Mouse (Mus musculus) liver, adult 2 months (tissue): ENCODE measurements around the gene Cysrt1. TPM values are rescaled to one million over a fixed set of nuclear protein-coding genes. Genes with fewer than 3 reads are reported as not detected.

Experiments
- DNase-seq: peaks from one replicate; pipeline ENCODE4 v3.0.0-alpha.2; 2011; ENCODE audit warnings: low read depth, low spot score; ENCODE audit errors: extremely low read depth
- H3K27ac ChIP-seq: fragments of 200-500 bp; replicated peaks from 2 replicates; pipeline ENCODE4 v1.5.1; 2012; ENCODE audit warnings: low read depth, mild to moderate bottlenecking, control low read depth, inconsistent platforms, low read length; ENCODE audit not compliant: insufficient read depth
- H3K27me3 ChIP-seq: fragments of 200-500 bp; 2 replicates; pipeline ENCODE4 v1.6.1; 2012; ENCODE audit warnings: mild to moderate bottlenecking, moderate library complexity, low read length, inconsistent platforms; ENCODE audit not compliant: control insufficient read depth, insufficient read depth
- H3K36me3 ChIP-seq: fragments of 200-500 bp; 2 replicates; pipeline ENCODE4 v1.6.1; 2012; ENCODE audit warnings: low read length, inconsistent platforms; ENCODE audit not compliant: control insufficient read depth, insufficient read depth
- H3K4me1 ChIP-seq: fragments of 200-500 bp; 2 replicates; pipeline ENCODE4 v1.6.1; 2011; ENCODE audit warnings: low read length; ENCODE audit not compliant: control insufficient read depth, insufficient read depth
- H3K4me3 ChIP-seq: fragments of 200-500 bp; 2 replicates; pipeline ENCODE4 v1.5.1; 2011; ENCODE audit warnings: low read depth, mild to moderate bottlenecking, control low read depth, low read length, moderate library complexity; ENCODE audit not compliant: insufficient read depth
- H3K79me2 ChIP-seq: fragments of 200-500 bp; 2 replicates; pipeline ENCODE4 v1.6.1; 2012; ENCODE audit warnings: inconsistent platforms, mild to moderate bottlenecking, low read length, moderate library complexity; ENCODE audit not compliant: control insufficient read depth, insufficient read depth
- H3K9ac ChIP-seq: fragments of 200-500 bp; 2 replicates; pipeline ENCODE4 v1.6.1; 2012; ENCODE audit warnings: low read depth, mild to moderate bottlenecking, control low read depth, inconsistent platforms, low read length
- CTCF ChIP-seq: fragments of 200-500 bp; IDR thresholded peaks from 2 replicates; pipeline ENCODE4 v1.5.1; 2011; ENCODE audit warnings: low read depth, low read length, control low read depth
- POLR2A ChIP-seq: fragments of 200-500 bp; IDR thresholded peaks from 2 replicates; pipeline ENCODE4 v1.6.1; 2011; ENCODE audit warnings: low read length, control low read depth; ENCODE audit not compliant: insufficient read depth; ENCODE audit errors: extremely low read depth
- WGBS: fragments of 180-500 bp; shearing (Covaris S2); methylation state at CpG from one replicate; pipeline ENCODE4 v1.1.7; 2018; 5-methylcytosine and 5-hydroxymethylcytosine counted together
- polyA plus RNA-seq: library from polyadenylated mRNA; depleted of rRNA; stranded (reverse); fragments of >200 nt; gene quantifications from 2 replicates; pipeline ENCODE4 v1.2.3, GENCODE M21; 2012
- total RNA-seq: library from RNA; depleted of rRNA; stranded (reverse); fragments of >200 nt; gene quantifications from 2 replicates; pipeline ENCODE4 v1.2.3, GENCODE M21; 2014

Cysrt1 gene
- total and polyA plus RNA-seq, 2 experiments, result not detected

- Histone ChIP-seq H3K27me3 (peaks cover 9% of the 10 kb centered on the region; the same call in 1 of the 2 replicates), H3K27ac (no peak overlapping the region), H3K4me3 (no peak overlapping the region), H3K36me3 (peaks cover 2% of the 10 kb centered on the region; the same call in 1 of the 2 replicates), H3K79me2 (no peaks in the 10 kb centered on the region), H3K4me1 (peaks cover 3% of the 10 kb centered on the region; the same call in 1 of the 2 replicates), H3K9ac (no peak overlapping the region)
- TF ChIP-seq POLR2A (no peak), CTCF (no peak)
- DNase-seq, result no peak
- 90% methylated on average over 7 of the region's 7 CpGs for WGBS
Observed at GRCm38 (mm10) chr2:25288734-25289345, 46.6 kb upstream of the Cysrt1 start.

DNA sequence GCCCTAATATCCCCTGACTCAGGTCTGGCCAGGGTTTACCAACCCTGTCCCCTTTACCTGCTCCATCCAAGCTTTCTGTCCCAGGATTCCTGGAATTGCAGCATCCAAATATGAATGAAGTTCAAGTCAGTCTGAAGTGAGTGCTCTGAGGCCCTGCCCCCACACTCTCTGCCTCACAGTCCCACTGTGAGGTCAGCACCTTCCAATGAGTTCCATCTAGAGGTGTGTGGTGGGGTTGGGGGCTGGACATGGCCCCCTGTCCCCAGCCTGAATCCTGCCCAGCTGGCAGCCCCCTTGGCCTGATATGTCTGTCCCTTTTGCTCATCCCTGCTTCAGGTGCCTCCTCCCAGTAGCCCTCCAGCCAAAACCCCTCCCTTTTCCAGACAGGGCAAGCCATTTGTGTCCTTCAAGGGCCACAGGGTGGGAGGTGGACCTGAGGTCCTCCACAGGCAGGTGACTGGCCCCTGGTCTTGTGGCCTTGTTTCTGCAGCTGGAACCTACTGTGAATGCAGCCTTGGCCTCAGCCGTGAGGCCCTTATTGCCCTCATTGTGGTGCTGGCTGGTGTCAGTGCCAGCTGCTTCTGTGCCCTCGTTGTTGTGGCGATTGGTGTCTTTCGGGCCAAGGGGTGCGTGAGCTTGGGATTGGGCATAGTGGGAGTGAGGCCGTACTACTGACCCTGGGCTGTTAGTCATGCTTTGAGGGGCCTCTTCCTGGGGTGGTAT, 45.8 kb upstream of the Cysrt1 start, which contains the start of gene Tmem210:
Gene Tmem210, plus strand, starts transcription at position 219 of the 723 bp plus-strand sequence.
- WGBS, result 85% methylated on average over 6 of the region's 6 CpGs
- Histone ChIP-seq H3K9ac (no peak within 1 kb of the TSS), H3K79me2 (no peaks in the 10 kb centered on the region), H3K4me3 (no peak within 1 kb of the TSS), H3K4me1 (peaks cover 3% of the 10 kb centered on the region; the same call in 1 of the 2 replicates), H3K27ac (no peak within 1 kb of the TSS), H3K27me3 (peaks cover 9% of the 10 kb centered on the region; the same call in 1 of the 2 replicates), H3K36me3 (peaks cover 2% of the 10 kb centered on the region; the same call in 1 of the 2 replicates)
- no peak for DNase-seq
- TF ChIP-seq POLR2A (no peak), CTCF (no peak)

DNA sequence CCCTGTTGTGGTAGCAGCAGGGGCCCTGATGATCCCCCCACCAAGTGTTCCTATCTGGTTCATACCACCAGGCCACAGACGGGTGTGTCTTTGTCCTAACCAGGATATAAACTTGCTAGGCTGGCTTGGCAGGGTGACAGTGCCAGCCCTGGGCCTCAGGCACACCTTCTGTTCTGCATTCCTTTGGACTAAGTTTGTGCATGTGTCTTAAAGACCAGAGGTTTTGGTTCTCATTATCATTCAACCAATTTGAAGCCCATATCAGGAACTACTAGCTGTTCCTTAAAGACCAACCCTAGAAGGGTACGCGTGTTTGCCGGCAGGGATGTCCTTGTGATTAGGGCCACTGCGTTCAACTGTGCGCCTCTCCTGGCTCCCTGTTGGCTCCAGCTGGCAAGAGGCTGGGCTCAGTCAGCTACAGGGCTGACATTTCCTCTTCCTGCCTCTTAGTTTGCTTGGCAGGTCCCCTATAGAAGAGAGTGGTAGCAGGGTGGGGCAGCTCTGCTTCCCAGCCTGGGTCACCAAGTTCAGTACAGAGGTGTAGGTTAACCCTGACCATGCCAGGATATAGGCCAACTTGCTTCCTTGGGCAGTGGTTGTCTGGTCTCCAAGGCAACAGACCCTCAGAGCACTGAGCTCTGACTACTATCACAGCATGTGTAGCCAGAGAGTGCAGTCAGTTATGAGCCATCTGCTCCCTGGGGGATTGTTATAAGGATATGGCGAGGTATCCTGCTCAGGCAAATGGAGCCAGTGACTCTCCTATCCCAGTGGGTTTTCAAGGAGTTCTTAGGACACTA, 44.8 kb upstream of the Cysrt1 start:
- TF ChIP-seq CTCF, result no peak
- no peak for TF ChIP-seq POLR2A
- H3K27me3 ChIP-seq, result peaks cover 7% of the 10 kb centered on the region; the same call in 1 of the 2 replicates
- DNase-seq, result no peak
- H3K27ac ChIP-seq, result no peak overlapping the region
- H3K79me2 ChIP-seq, result no peaks in the 10 kb centered on the region
- peaks cover 2% of the 10 kb centered on the region; the same call in 1 of the 2 replicates for H3K36me3 ChIP-seq
- no peak overlapping the region for H3K9ac ChIP-seq
- 65% methylated on average over 7 of the region's 7 CpGs for WGBS
- no peak overlapping the region for H3K4me3 ChIP-seq
- peaks cover 3% of the 10 kb centered on the region; the same call in 1 of the 2 replicates for H3K4me1 ChIP-seq

- Histone ChIP-seq H3K27ac (no peak overlapping the region), H3K27me3 (peaks cover 3% of the 10 kb centered on the region; the same call in 1 of the 2 replicates), H3K36me3 (peaks cover 2% of the 10 kb centered on the region; the same call in 1 of the 2 replicates), H3K9ac (no peak overlapping the region), H3K4me3 (no peak overlapping the region), H3K79me2 (no peaks in the 10 kb centered on the region), H3K4me1 (peaks cover 3% of the 10 kb centered on the region; the same call in 1 of the 2 replicates)
- TF ChIP-seq CTCF (no peak), POLR2A (no peak)
- 85% methylated on average over 1 of the region's 1 CpGs for WGBS
- no peak for DNase-seq
Observed at GRCm38 (mm10) chr2:25286314-25286713, 44.1 kb upstream of the Cysrt1 start.

DNA sequence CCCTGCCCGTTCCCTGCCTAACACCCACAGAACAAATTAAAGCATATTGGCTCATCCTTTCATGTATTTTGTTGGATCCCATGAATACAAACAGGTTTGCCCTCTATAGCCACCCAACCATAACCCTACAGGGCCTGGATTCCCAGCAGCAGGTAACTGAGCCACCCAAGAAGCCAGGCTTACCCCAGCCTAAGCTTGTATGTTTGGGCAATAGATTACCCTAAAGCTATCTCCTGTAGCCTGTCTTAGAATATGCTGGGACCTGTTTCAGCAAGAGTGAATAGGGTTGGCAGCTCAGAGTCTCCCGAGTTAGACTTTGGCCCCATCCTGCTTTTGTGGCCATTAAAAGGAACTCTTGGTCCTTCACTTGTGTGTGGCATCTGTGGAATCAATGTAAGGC, 43.3 kb upstream of the Cysrt1 start:
- TF ChIP-seq POLR2A (no peak), CTCF (no peak)
- peaks cover 1% of the 10 kb centered on the region; the same call in 1 of the 2 replicates for H3K4me1 ChIP-seq
- DNase-seq, result no peak
- H3K79me2 ChIP-seq, result no peaks in the 10 kb centered on the region
- H3K36me3 ChIP-seq, result peaks cover 6% of the 10 kb centered on the region; the same call in 1 of the 2 replicates
- peaks cover under 1% of the 10 kb centered on the region; the same call in 1 of the 2 replicates for H3K27me3 ChIP-seq
- H3K4me3 ChIP-seq, result no peak overlapping the region
- no peak overlapping the region for H3K27ac ChIP-seq
- WGBS, result 96% methylated on average over 2 of the region's 2 CpGs
- no peak overlapping the region for H3K9ac ChIP-seq
